Mouse (Mus musculus) cerebellum, postnatal 14 days (tissue): ENCODE measurements around the gene Nova2.
A peak's percentile ranks its signal among the peaks of the same experiment; 100 is the strongest.

Source experiments
- DNase-seq, 2 experiments: peaks; one replicate each; pipeline ENCODE4 v3.0.0; 2021; ENCODE audit warnings: mixed read lengths in 2 of 2

The Nova2 gene

DNA sequence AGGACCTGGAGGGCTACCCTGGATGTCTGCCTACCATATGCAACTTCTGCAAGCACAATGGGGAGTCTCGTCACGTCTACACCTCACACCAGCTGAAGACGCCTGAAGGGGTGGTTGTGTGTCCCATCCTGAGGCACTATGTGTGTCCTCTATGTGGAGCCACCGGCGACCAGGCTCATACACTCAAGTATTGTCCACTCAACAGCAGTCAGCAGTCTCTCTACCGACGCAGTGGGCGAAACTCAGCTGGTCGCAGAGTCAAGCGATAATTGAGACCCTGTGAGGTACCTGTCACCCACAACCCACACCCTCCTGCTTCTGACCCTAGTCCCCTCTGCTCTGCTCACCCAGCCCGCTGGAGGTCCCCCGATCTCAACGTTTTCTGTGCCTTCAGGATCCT, 62.1 kb downstream of the Nova2 start:
- no peak for DNase-seq

DNA sequence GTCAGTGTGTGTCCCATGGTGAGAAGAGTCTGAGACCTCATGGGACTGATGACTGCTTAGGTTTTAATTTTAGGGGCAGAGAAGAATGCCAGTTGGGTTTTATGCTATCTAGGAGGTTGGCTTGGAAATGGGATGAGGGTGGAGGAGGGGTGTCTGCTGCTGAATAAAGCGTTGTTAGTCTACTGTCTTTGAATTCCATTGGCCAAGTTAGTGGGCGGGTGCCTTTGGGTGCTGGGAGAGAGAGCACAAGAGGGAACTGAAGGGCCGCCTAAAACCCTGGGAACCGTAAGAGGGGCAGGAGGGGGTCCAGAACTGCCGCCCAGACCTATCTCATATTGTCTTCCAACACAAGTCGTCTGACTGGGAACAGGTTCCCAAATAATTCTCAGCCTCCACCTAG, 63.1 kb downstream of the Nova2 start:
- no peak for DNase-seq

DNA sequence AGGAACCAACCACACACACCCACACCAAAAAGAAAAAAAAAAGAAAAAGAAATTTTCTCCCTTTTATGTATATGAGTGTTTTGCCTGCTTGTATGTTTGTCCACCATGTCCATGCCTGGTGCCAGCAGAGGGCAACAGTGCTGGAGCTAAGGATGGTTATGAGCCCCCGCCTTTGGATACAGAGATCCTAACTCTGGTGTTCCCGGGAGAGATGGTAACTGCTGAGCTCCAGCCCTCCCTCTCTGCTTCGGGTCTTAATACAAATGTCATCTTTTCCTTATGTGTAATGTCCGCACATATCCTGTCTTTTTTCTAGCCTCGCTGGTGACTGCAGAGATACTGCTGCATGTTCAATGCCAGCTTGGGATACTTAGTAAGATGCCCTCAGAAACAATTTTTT, 64.3 kb downstream of the Nova2 start:
- DNase-seq: peak; percentile 73 to 74

DNA sequence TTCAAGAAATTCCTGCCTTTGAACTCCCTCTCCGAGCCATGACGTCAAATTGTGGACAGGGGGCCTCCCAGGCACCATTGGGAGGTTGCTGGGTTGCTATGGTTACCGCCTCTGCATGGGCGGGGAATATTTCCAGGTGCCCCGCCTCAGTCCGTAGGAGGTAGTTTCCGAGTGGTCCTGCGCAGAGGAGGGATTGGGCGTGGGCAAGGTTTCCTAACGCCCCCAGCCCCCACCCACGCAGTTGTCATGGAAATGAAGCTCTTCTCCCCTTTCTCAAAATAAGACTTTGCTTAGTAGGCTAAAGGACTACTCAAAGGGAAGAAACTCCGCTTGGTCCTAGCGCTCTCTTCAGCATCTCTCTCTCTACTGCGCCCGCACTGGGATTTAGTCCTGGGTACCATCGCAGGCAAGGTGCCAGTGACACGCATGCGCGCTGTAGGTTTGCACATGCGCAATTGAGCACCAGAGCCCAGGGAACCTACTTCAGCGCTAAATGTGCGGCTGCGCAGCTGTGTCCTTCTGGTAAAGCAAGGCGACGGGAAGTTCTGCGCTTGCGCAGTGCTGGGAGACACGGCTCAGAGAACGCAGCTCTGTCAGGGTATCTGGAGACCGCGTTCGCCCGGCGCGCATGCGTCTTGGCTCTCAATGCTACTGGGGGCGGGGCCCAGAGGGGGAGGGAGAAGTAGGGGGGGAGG, 65.1 kb downstream of the Nova2 start, which contains the start of gene Mypop:
Gene Mypop, plus strand, starts transcription at position 645 of the 695 bp plus-strand sequence.
- DNase-seq: peak; percentile 100

DNA sequence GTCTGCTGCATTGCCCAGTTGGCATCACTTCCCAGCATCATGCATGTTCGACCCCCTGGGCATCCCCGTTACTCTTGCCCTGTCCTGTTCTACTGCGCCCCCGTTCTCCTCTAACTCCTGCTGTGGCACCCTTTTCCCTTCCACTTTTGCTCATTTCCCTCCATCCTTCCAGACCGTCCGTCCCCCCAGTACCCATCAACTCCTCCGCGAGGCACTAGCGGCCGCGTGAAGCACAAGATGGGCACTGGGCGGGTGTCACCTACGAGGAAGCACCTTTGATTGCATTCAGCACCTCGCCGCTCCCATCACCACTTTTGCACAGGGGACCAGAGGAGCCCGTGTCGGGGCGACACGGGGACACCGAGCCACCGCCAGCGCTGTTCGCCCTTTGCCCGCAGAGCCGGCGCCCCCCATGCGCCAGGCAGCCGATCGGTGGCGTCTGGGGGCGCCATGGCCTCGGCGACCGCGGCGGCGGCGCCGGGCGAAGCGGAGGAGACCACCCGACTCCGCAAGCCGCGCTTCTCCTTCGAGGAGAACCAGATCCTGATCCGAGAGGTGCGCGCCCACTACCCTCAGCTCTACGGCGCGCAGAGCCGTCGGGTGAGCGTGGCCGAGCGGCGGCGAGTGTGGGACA, 66.1 kb downstream of the Nova2 start:
- DNase-seq: peak; percentile 64 to 68

DNA sequence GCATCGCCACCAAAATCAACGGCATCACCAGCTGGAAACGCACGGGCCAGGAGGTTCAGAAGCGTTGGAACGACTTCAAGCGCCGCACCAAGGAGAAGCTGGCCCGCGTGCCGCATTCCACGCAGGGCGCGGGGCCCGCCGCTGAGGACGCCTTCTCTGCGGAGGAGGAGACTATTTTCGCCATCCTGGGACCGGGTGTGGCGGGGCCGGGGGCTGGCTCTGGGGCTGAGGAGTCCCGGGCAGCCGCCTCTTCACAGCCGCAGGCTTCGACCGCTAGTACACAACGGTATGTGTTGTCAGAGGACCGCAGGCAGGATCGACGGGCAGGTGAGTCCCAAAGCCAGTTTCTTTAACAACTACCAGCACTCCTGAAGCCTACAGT, 66.6 kb downstream of the Nova2 start:
- peak; percentile 64 to 68 for DNase-seq

DNA sequence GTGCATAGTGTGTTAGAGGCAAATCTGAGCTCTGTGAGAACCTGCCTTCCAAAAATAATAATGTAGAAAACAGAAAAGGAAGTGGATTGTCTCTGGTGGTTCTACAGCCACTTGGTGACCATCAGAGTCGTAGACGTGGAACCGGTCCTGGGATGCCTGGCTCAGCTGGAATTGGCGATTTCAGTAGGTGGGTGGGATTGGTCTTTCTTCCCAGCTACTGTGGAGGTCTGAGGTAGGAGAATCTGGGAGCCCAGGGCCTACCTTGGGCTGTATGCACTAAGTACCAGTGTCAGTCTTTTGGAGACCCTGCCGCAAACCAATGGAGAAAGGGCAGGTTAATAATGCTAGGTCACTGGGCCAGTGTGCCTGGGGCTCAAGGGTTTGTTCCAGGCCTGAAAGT, 67.3 kb downstream of the Nova2 start:
- DNase-seq: no peak

DNA sequence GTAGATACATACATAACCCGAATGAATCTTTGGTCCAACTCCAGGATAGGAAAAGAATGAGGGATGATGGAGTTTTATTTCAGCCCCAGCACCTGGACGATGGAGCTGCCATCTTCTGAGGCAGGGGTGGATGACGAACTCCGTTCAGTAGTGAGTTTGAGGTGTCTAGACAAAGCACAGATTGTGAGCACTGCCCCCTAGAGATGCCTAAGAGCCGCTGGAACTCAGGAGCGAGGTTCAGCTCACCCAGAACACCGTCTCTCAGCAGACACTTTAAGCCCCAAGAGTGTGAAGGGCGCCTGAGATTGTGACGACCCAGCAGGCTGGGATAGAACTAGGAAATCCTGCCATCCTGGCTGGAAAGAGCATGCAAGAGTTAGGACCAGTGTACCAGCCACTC, 73.1 kb downstream of the Nova2 start:
- DNase-seq: no peak

DNA sequence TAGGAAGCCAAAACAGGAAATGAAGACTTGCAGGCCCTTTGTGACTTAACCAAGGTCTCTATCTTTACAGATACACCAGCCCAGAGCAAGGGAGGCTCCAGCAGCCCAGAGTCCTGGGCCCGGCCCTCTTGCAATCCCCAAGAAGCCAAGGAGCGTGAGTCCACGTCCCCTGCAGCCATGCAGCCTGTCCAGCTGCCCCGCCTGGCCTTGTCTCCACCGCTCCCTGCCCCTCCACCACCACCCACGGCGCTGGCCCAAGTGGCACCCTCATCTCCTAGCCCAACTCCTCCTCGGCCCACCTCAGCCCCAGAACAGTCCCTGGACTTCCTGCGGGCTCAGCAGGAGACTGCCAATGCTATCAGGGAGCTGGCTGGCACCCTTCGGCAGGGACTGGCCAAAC, 74.7 kb downstream of the Nova2 start:
- DNase-seq: no peak

DNA sequence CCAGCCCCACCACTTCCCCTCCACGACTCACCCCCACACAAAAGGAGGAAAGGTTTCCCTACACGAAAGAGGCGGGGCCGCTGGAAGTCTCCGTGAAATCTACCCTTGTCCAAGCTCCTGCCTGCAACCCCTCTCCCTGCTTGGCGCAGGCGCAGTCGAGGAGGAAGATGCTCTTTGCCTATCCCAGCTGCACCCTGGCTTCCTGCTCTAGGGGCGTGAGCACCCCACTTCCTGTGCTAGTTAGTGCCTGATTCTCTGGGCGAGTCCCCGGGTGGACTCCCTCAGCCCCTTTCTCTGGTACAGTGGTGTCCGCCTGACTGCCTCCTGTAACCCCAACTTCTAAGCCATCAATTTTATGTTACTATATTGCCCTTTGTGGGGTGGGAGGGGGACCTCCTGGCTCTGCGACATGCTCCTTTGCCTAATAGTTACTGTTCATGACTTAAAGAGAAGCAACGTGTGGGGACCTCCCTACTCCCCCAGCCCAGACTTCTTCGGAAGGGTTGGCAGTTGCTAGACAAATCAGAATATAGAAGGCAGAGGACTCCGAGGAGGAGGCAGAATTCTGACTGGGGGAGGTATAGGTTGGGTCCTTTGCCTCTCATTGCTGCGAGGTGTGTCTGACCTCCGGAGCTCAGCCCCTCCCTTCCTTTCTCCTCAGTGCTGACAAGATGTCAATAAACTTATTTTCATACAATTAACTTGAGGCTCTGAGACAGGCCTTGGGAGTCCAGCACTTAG, 75.5 kb downstream of the Nova2 start:
- no peak for DNase-seq

DNA sequence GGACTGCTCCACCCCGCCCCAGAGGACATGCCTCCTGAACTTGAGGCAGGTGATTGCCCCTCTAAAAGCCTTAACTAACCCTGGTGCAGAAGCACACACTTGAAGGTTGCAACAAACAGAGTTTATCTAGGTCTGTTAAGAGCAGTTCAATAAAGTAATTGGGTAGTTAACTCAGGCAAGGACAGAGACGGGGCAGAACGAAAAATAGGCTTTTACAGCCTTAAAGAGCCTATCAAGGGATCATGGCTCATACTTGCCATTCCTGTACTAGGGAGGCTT, 76.1 kb downstream of the Nova2 start:
- no peak for DNase-seq

DNA sequence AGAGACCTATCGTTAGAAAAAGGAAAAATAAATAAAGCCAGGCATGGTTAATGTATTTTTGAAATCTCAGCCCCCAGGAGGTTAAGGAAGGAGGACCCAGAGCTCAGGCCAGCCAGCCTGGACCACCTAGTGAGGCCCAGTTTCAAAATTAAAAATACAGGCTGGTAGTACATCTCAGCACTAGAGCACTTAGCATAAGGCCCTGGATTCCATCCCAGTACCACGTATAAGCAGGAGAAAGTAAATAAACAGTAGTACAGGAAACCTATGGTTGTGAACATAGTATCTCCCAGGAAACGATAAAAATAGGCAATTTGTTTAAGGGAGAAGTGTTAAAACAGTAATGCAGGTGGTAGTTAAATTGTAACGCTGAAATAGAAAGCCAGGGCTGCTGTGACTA, 76.4 kb downstream of the Nova2 start:
- no peak for DNase-seq

DNA sequence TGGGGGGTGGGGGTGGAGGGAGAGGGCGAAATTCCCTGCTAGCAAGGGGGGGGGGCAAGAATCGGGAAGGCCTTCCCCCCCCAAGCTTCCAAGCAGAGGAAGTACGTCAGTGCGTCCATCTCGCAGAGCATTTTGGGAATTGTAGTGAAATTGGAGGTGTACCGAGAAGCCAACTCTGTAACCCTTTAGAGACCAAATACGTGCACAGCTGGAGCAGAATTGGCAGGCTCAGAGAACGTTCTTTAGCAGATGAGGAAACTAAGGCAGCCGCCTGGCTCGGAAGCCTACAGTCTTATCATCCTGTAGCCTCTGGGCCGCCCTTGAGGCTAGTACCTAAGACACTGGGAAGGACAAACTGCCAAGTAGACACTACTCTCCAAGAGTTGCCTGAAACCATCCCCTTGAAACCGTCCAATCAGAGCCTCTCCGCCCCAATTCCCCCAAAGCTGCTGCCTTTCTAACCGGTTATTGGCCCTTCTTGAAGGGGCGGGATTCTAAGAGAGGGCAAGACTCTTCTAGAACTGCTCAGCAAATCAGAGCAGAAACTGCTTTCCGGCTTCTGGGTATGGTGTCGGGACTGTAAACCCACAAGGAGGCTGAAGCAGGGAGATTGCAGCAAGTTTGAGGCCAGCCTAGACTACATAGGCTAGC, 77.3 kb downstream of the Nova2 start:
- DNase-seq: peak; percentile 80 to 84

DNA sequence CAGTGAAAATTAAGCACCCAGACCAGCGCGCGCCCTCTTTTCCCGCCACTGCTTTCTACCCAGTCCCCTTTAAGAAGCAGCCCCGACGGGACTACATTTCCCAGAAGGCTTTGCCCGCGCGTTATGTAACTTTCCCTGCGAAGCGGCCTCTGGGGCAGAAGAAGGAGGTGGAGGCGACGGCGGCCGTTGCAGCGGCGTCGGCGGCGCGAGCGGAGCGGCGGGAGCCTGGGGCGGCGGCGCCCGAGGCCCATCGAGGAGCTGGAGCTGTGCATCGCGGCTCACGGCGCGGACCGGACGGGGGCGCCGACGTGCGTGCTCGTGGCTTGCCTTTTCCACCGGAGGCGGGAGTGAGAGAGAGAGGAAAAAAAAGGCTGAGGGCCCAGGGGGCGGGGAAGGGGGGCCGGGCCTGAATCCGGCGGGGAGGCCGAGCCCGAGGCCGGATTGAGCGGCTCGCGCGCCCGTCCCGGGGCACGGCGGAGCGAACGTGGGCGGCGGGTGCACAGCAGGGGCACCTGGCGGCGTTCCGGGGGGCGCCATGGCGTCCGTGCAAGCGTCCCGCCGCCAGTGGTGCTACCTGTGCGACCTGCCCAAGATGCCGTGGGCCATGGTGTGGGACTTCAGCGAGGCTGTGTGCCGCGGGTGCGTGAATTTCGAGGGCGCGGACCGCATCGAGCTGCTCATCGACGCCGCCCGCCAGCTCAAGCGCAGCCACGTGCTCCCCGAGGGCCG, 78.4 kb downstream of the Nova2 start, which contains the start of gene Irf2bp1:
Gene Irf2bp1, plus strand, starts transcription at position 143 of the 729 bp plus-strand sequence.
- peak; percentile 94 to 97 for DNase-seq

DNA sequence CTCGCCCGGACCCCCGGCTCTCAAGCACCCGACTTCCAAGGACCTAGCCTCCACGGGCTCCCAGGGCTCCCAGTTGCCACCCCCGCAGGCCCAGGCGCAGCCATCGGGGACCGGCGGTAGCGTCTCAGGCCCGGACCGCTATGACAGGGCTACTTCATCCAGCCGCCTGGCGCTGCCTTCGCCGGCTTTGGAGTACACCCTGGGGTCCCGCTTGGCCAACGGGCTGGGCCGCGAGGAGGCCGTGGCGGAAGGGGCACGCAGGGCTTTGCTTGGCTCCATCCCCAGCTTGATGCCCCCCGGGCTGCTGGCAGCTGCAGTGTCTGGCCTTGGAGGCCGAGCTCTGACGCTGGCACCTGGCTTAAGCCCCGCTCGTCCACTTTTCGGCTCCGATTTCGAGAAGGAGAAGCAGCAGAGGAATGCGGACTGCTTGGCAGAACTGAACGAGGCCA, 79.0 kb downstream of the Nova2 start:
- DNase-seq: peak; percentile 74 to 78

DNA sequence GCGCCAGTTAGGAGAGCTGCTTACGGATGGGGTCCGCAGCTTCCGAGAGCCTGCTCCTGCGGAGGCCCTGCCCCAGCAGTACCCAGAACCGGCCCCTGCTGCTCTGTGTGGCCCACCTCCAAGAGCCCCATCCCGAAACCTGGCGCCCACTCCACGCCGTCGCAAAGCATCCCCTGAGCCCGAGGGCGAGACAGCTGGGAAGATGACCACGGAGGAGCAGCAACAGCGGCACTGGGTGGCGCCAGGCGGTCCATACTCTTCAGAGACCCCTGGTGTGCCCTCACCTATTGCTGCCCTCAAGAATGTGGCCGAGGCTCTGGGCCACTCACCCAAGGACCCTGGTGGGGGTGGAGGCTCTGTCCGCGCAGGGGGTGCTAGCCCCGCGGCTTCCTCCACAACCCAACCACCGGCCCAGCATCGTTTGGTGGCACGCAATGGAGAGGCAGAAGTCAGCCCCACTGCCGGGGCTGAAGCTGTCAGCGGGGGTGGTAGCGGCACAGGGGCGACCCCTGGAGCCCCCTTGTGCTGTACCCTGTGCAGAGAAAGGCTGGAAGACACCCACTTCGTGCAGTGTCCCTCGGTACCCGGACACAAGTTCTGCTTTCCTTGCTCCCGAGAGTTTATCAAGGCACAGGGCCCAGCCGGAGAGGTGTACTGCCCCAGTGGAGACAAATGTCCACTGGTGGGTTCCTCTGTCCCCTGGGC, 79.9 kb downstream of the Nova2 start:
- DNase-seq: peak; percentile 41 to 47

DNA sequence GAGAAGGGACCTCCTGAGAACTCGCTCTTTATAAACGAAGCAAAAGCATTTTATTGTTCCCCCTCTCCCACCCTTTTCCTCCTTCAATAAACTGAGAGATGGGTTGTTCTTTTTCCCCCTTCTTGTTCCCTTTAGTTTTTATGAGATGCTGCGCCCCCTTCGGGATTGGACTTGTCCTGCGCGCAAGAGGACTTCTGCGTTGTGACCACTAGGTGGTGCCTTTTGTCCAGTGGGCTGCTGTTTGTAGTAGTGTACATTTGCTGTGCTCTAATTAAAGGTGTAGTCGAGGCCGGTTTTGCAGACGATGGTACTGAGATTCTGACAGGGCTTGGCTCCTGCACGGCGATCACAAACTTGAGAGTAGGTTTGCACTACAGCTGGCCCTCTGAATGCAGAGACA, 80.8 kb downstream of the Nova2 start:
- DNase-seq: peak; percentile 90 to 92

DNA sequence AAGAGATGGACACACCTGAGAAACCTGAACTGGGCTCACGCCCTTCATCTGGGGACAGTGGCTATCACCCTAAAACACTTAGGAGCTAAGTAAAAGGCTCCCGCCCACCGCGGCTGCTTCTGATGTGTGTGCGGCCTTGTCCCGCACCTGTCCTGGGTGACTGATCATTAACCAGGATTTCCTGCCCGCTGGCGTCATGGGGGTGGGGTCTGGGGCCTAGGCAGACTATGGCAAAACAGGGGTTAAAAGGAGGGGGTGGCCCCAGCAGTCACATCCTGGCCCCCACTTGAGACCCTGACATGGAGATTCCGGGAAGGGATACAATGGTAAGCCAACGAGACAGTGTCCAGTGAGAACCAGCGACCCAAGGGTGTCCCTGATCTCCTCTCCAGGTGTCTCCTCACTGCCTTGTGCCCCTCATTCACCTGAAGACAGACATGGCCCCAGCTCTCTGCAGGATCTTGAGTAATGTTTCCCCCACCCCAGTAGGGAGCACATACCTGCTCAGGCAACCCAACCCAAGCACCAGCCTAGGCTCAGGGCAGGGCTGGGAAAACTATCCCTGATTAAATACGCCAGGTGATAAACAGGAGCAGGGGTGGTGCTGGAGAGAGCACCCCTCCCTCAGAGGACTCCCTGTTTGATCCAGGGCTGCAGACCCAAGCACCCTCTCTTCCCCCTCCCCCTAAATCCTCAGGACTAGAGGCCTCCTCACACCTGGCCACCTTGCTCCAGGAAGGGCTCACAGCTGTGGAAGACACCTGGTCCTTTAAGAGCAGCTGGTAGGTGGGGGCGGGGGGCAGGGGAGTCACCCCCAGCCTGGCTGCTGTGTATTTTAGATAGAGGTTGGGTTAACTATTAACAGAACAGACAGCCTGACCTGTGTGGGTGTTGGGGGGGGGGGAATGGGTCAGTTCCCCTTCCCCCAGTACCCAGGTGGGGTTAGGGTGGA, 81.6 kb downstream of the Nova2 start:
- DNase-seq: no peak

DNA sequence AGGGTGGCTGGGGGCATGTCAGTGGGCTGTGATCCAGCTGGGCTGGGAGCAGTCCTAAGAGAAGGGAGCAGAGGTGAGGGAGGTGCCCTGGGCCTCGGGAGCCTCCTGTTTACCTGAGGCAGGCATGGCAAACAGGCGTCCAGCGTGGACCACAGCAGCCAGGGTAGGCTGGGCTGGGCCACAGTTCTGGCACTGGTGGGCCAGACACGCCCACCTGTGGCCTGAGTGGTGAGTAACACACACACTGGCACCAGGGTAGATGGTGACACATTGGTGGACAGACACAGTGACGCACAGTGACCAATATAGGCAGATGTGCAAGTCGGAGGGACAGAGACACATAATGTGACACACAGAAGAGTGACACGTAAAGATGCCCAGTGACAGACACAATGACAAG, 84.9 kb downstream of the Nova2 start:
- no peak for DNase-seq

DNA sequence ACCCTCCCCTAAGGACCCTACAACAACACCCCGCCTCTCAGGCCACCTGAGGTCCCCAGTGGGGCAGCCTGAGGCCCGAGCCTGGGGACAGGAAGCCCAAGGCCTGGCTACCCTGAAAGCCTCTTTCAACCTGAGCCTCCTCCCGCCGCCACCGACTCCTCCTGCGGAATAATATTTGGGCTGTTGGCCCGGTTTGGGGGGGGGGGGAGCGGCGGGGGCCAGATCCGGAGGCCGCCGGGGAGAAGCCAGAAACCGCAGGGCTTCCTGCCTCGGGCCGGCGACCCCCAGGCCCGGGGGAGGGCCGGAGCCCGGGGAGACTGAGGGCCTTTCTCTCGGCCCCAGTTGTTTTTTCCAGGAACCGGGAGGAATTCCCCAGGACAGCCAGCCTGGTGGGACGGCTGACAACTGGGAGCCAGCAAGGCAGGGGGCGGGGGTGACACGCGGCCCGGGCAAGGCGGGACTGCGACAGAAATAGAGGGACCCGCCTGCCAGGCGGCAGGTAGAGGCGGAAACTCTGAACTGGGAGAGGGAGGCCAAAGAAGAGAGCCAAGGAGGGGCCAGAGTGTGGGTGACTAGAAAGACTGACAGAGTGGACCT, 86.4 kb downstream of the Nova2 start:
- DNase-seq: no peak

DNA sequence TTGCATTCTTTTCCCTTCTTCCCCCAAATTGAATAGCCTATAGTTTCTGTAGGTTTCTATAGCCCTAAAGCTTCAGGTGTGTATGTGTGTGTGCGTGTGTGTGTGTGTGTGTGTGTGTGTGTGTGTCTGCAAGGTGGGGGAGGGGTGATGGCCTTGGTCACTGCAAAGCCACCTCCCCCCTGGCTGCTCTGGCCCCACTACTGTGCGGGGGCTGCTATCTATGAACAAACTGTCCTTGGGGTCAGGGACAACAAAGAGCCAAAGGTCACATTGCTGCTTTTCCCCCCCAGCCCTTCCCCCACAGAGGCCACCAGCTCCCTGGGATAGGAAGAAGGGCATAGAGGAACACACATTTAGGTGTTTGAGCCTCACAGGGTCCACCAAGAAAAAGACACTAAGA, 87.2 kb downstream of the Nova2 start:
- DNase-seq: no peak
